Mouse (Mus musculus) erythroblast, embryonic 14.5 days (primary cell): Measurements from ENCODE around the gene Ccdc121.

Experiments used
- GATA1 ChIP-seq: IDR thresholded peaks from 2 replicates; pipeline ENCODE4 v1.6.1; 2012; ENCODE audit warnings: low read length, inconsistent platforms, mixed read lengths
- TAL1 ChIP-seq: IDR thresholded peaks from 3 replicates; pipeline ENCODE4 v1.6.1; 2012; ENCODE audit warnings: low read length, inconsistent platforms, mixed read lengths

DNA sequence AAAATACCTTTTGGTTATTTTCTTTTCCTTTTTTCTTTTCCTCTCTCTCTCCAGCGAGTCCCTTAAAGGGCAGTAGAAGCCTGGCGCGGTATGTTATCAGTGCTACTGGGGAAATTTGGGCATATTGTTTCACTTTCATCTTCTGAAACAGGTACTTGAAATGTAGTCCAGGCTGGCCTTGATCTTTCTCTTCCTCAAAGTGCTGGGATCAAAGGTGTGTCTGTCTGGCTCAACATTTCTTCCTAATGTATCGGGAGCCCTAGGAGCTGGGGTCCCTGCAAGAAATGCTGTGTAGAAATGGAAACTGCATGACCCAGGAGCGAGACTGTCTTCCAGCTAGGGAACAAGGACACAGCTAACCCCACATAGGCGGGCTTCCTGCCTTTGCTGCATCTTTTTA is 49.1 kb upstream of the Ccdc121 start:
- TF ChIP-seq GATA1, result no peak
- no peak for TF ChIP-seq TAL1
